Mouse (Mus musculus): Measurements from ENCODE around the gene Klf16.

Klf16 gene

GRCm38 (mm10) chr10:80575925-80576324, 1.2 kb downstream of the Klf16 start:
- no peak for DNase-seq (ENCODE audit: low spot score in 2 of 2)

- no peak for DNase-seq (ENCODE audit: low spot score in 2 of 2)
Observed at GRCm38 (mm10) chr10:80574896-80575295, 2.2 kb downstream of the Klf16 start.

- no peak for DNase-seq (ENCODE audit: low spot score in 2 of 2)
Observed at GRCm38 (mm10) chr10:80573944-80574343, 3.2 kb downstream of the Klf16 start.

GRCm38 (mm10) chr10:80572477-80572876, 4.6 kb downstream of the Klf16 start:
- DNase-seq (ENCODE audit: low spot score in 2 of 2) = no peak

GRCm38 (mm10) chr10:80570871-80571836, 6.0 kb downstream of the Klf16 start:
- no peak for DNase-seq (ENCODE audit: low spot score in 2 of 2)

- no peak for DNase-seq (ENCODE audit: low spot score in 2 of 2)
Observed at GRCm38 (mm10) chr10:80570419-80570818, 6.7 kb downstream of the Klf16 start.

- DNase-seq (ENCODE audit: low spot score in 2 of 2) = no peak
Observed at GRCm38 (mm10) chr10:80569664-80570066, 7.5 kb downstream of the Klf16 start.

GRCm38 (mm10) chr10:80568876-80569275, 8.2 kb downstream of the Klf16 start:
- DNase-seq (ENCODE audit: low spot score in 2 of 2) = no peak

GRCm38 (mm10) chr10:80566375-80567092, 10.6 kb downstream of the Klf16 start:
- DNase-seq (ENCODE audit: low spot score in 2 of 2) = peak; percentile 82 to 84

GRCm38 (mm10) chr10:80561116-80561944, 15.8 kb downstream of the Klf16 start, which contains the start of gene Rexo1:
Rexo1 (minus strand) TSS chr10:80561560.
- DNase-seq (ENCODE audit: low spot score in 2 of 2) = peak; percentile 91 to 94

- DNase-seq (ENCODE audit: low spot score in 2 of 2) = no peak
Observed at GRCm38 (mm10) chr10:80560621-80561020, 16.5 kb downstream of the Klf16 start.

GRCm38 (mm10) chr10:80559431-80559830, 17.7 kb downstream of the Klf16 start:
- DNase-seq (ENCODE audit: low spot score in 2 of 2) = no peak

GRCm38 (mm10) chr10:80557346-80557965, 19.7 kb downstream of the Klf16 start:
- DNase-seq (ENCODE audit: low spot score in 2 of 2) = peak; percentile 48

GRCm38 (mm10) chr10:80553997-80554396, 23.1 kb downstream of the Klf16 start:
- no peak for DNase-seq (ENCODE audit: low spot score in 2 of 2)

GRCm38 (mm10) chr10:80553575-80553974, 23.5 kb downstream of the Klf16 start:
- DNase-seq (ENCODE audit: low spot score in 2 of 2) = no peak

- no peak for DNase-seq (ENCODE audit: low spot score in 2 of 2)
Observed at GRCm38 (mm10) chr10:80552364-80552763, 24.8 kb downstream of the Klf16 start.

GRCm38 (mm10) chr10:80549279-80549678, 27.8 kb downstream of the Klf16 start:
- no peak for DNase-seq (ENCODE audit: low spot score in 2 of 2)

GRCm38 (mm10) chr10:80548428-80549006, 28.6 kb downstream of the Klf16 start:
- no peak for DNase-seq (ENCODE audit: low spot score in 2 of 2)

- no peak for DNase-seq (ENCODE audit: low spot score in 2 of 2)
Observed at GRCm38 (mm10) chr10:80547539-80547938, 29.6 kb downstream of the Klf16 start.

GRCm38 (mm10) chr10:80546945-80547344, 30.2 kb downstream of the Klf16 start:
- no peak for DNase-seq (ENCODE audit: low spot score in 2 of 2)

GRCm38 (mm10) chr10:80545590-80545989, 31.5 kb downstream of the Klf16 start:
- no peak for DNase-seq (ENCODE audit: low spot score in 2 of 2)

All from right cerebral cortex, postnatal 36 days (tissue).